Mouse (Mus musculus): Measurements from ENCODE around the gene Cnnm2.

Gene Cnnm2

DNA sequence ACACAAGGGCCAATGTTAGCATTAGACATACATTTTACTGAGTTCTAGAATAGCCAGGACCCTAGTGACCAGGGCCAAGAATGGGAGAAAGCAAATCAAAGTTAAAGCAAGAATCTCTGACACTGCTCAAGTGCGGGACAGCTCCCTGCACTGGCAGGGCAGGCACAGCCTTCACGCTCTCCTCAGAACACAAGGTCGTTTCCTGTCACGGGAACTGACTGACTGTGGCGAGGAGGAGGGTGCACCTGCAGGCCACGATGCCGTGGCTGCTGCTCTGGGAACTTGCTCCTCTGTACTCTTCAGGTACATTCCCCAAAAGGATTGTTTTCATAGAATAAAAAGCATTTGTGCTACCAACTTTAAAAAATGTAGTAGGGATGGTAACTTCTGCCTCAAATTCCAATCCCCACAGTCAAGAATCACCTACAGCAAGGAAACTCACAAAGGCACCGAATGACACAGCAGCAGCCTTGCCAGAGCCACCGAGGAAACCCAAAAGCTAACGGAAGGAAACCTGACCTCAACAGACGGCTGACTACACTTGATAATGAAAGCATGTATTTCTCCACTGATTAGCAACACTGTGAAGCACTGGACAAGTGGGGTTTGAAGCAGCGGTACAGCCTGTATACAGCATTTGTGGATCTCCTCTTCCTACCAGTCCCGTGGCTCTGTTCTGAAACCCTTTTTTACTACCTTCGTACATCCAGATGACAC lies 126.6 kb downstream of the Cnnm2 start:
- DNase-seq (ENCODE audit: low spot score) = no peak

DNA sequence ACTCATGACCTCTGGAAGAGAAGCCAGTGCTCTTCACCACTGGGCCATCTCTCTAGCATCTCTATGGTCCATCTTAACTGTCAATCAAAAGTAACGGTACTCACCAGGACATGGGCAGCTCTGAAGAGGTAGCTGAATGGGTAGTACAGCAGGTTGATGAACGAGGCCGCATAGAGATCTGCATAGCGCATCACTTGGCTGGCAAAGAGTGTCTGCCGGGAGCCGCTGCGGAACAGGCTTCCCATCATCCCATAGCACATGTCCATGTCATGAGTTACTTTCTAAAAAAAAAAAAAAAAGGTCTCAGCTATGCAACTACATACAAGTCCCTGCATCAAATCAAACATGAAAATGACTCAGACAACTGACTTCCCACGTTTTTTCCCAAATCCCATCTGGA lies 128.3 kb downstream of the Cnnm2 start:
- DNase-seq (ENCODE audit: low spot score) = no peak

DNA sequence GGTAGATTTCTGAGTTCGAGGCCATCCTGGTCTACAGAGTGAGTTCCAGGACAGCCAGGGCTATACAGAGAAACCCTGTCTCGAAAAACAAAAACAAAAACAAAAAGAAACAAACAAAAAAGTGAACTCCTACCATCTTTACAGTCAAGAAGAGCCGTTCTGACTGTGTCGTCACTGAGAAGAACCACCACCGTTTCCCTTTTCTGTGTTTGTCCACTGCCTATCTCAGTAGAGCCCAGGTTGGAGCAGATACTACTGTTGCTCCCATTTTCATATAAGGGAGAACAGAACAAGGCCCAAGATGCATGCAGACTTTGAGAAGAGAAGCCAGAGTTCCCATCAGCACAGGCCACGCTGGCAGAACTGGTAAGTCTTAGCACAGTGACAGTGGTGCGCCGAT lies 129.3 kb downstream of the Cnnm2 start:
- DNase-seq (ENCODE audit: low spot score) = no peak

DNA sequence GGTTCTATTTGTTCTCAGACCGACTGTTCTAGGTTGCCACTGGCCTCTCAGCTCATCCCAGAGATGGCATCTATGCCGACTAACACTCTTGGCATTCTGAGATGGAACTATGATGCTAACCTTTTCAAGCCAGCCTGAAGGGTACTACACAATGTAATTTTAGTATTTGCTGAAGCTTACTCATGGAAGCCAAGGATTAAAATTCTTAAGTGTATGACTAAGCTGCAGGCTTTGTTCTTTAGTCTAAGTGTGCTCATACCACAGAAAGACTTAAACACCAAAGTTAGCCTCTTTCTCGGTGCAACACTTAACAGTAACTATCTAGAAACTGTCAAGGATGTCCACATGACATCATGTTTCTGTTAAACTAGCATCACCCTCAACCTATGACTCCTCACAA lies 131.5 kb downstream of the Cnnm2 start:
- no peak for DNase-seq (ENCODE audit: low spot score)

DNA sequence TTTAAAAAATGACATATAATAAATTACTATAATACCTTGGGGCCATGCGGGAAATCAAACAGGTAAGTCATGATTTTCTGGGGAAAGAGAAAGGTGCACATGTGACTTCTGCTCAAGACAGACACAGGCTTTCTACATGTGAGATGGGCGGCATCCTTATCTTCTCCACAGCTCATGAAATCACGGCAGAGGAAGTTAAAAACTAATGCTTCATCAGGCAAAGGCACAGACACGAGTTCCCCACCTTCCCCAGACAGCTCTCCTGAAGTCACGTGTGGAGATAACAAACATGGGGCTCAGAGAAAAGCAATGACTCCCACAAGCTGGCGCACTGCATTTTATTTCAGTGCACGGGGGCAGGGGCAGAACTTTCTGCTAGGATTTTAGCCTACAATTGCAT lies 132.1 kb downstream of the Cnnm2 start:
- no peak for DNase-seq (ENCODE audit: low spot score)

DNA sequence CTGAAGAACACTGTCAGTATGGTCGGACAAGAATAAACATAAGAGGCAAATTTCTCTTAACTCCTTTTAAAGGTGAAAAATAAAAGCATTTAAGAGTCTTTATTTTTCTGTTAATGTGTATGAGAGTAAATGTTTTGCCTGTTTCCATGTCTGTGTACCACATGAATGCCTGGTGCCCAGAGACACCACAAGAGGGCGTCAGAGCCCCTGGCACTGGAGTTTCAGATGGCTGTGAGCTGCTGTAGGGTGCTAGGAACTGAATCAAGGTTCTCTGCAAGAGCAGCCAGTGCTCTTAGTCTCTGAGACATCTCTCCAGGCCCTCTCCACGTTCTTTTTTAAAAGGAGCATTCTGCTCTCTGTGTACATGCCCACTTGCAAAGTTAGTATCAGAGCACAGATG lies 135.7 kb downstream of the Cnnm2 start:
- DNase-seq (ENCODE audit: low spot score) = no peak

DNA sequence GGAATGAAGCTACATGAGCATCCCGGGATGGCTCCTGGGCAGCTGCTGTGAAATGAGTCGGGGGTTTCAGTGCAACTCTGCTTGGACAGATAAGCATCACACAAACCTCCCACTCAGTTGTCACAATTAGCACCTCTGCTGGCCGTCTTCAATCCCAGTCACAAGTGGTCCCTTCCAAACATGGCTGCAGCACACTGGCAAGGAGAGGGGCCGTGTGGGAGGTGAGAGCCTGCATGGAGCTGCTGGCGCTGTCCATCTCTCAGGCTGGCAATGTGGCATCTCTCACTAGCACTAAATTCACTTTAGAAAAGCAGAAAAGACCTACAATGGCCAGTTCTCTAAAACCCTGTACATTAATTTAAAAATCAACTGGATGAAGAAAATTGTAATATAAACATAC lies 136.8 kb downstream of the Cnnm2 start:
- no peak for DNase-seq (ENCODE audit: low spot score)

DNA sequence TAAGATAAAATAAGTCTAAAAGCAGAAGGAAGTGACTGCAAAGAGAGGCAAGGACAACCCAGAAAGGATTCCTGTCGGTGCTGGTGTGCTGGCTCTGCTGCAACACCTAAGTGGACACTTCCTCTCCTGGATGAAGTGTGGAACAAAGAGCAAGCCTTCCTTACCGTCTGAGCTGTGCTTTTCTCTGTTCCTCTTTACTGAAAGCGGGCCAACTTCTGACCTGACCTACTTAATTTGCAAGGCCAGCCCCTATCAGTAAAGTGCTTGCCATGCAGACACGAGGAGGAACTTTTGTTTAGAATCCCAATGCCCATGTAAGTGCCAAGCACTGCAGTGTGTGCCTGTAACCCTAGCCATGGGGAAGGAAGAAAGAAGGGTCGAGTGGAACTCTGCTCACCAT lies 137.9 kb downstream of the Cnnm2 start:
- no peak for DNase-seq (ENCODE audit: low spot score)

DNA sequence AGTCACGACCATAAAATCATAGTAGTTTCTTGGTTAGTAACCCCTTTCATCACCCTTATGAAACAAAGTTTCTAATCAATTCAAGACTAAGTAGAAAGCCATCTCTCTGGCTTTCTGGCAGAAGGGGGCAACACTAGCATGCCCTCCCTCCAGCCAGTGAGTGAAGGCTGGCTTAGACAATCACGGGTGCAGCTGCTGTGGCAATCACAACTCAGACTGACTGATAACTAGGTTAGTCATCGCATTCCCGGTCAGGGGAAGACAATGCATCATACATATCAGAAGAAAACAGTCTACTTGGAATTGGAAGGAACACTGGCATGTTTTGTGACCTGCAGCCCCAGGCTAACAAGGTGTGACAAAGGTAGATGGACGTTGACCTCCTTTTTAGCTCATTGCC lies 138.5 kb downstream of the Cnnm2 start:
- DNase-seq (ENCODE audit: low spot score) = no peak

DNA sequence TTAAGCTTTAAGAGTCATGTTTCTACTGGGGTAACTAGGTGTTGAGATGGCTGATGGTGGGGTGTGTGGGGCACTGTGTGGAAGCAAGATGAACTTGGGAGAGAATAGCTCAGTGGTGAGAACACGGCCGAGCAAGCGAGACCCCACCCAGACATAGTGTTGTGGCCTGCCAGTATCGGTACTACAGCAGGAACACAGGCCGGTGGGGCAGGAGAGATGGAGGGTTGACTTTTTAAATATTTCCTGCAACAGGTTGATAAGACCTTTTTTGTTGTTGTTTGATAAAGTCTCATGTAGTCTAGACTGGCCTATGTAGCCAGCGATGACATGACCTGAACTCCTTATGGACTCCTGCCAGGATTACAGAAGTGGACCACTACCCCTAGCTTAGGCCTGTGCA lies 139.4 kb downstream of the Cnnm2 start:
- DNase-seq (ENCODE audit: low spot score) = no peak

DNA sequence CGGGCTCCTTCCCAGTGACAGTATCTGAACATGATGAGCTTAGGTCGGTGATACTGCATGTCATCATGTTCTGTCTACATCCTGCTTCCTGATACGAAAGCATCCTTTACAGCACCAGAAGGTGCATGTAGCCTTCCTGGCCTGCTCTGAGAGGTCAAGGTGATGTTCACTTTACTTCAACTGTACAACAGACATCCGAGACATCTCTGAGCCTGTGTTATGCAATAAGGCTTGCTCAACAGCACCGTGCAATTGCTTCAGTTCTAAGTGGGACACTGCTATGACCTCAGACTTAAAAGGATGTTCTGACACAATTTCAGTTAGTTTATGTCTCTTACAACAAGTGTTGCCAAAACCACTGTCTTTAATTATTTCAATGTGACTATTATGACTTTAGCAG lies 139.9 kb downstream of the Cnnm2 start:
- DNase-seq (ENCODE audit: low spot score) = no peak

DNA sequence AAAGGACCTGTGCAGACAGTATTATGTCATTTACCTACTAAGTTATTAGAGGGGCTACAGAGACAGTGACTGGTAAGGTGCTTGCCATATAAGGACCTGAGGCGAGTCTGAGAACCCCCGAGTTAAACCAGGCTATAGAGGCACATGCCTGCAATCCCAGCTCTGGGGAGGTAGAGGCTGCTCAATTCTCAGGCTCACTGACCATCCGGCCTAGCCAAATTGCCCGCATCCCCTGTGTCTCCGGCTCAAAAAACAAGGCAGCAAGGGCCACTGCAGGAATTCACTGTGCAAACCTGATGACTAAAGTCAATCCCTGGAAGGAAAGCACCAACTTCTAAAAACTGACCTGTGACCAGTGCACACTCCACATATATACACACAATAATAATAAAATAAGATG lies 142.0 kb downstream of the Cnnm2 start:
- DNase-seq (ENCODE audit: low spot score) = no peak

DNA sequence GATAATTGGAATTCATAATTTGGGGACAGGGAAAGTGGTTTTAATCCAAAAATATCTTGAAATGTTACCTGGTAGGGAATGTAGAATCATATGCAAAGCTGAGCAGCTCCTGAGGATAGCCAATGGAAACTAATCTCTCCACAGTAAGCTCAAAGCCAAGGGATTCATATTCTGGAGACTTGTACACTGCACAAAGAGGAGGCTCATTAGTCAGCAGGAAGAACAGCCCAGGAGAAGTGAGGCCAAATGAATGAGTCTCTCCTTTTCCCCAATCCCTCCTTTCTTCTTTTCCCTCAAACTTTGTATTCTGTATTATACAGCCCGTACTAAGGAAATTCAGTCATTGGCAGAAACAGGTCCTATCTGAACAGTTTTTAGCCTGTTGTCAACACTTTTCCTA lies 143.5 kb downstream of the Cnnm2 start:
- no peak for DNase-seq (ENCODE audit: low spot score)

DNA sequence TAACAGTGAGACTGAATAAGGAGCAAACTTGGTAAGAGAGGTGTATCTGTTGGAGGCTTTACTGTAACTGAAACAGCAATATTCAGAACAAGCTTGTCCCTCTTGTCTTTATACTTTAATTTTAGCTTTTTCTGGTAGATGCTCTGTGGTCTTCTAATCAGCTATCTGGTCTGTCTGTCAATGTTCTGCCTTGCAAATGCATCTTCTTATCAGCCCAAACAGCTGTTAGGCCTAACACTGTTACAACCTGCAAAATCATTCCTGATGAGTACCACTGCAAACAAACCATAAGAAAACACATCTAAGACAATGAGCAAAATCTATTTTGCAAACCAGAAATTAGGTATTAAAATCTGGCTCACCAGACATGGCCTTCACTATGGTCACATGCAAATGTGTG lies 144.0 kb downstream of the Cnnm2 start:
- no peak for DNase-seq (ENCODE audit: low spot score)

DNA sequence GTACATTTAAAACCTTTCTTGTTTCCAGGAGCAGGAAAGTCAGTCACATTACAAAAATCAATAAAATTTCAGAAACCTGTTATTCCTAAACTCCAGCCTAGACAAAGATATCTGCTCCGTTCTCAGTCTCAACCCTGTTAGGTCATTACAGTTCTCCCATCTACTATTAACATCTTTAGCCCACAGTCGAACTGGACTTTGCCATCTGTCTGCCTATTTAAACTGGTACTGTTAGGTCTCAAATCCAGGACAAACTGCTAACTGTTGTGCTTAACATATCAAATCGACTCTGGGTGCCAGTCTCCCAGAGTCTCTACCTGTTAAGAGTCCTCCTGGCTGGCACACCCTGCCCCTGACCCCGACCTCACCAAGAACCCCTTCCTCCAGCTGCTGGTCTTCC lies 144.6 kb downstream of the Cnnm2 start:
- no peak for DNase-seq (ENCODE audit: low spot score)

DNA sequence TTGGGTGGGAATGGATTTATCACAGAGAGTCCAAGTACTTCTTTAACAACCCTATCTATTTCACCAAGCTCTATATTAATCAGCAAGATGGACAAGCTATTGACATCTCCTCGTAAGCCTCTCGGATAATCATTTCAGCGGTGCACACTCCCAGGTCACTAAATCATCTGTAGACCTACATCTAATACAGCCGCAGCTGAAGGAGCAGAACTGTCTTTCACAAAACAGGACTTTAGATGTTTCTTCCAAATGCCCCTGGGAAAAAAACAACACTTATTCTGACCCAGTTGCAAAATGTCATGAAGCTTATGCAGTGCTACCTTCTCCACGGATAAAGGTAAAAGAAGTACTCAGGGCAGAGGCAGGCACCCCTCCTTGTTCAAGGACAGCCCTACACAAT lies 146.8 kb downstream of the Cnnm2 start:
- DNase-seq (ENCODE audit: low spot score) = no peak

DNA sequence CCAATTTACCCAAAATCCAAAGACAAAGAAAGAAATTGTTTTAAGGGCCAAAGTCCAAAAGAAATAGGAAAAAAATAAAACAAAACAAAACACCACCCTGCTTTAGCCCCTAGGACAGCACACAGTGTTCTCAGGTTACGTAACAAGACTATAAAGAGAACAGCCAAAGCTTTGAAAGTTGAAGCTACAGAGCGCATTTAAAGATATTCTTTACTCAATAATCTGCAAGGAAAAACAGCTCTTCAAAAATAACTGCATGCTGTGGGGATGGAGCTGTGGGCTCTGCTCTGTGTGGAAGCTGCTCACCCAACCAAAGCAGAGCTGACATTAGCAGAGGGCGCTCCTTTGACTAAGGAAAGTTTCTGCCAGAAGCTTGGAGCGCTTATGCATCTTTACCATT lies 147.6 kb downstream of the Cnnm2 start:
- DNase-seq (ENCODE audit: low spot score) = no peak

DNA sequence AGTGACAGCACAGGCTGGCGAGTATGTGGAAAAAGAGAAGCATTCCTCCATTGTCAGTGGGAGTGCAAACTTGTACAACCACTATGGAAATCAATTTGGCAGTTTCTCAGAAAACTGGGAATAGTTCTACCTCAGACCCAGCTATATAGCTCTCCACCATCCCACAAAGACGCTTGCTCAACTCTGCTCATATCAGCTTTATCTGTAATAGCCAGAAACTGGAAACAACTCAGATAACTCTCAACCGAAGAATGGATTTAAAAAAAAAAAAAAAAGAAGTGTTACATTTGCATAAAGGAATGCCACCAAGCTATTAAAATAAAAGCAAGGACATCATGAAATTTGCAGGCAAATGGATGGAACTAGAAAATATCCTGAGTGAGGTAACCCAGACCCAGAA lies 150.1 kb downstream of the Cnnm2 start:
- no peak for DNase-seq (ENCODE audit: low spot score)

DNA sequence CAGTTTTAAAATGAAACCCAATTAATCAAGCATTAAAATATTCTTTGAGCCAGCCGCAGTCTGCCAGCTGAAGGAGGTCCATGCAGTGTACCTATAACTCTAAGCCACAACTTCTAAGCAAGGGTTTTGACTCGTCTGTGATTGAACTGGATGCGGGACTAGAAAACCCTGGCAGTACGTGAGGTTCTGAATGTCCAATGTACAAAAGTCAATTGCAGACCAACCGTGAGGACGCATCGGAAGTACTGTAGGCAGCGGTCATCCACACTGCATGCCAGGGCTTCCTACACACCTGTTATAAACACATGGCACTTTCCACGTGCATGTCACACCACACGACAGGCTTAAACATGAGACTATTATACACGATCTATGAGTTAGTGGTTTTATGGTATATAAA lies 152.2 kb downstream of the Cnnm2 start:
- no peak for DNase-seq (ENCODE audit: low spot score)

DNA sequence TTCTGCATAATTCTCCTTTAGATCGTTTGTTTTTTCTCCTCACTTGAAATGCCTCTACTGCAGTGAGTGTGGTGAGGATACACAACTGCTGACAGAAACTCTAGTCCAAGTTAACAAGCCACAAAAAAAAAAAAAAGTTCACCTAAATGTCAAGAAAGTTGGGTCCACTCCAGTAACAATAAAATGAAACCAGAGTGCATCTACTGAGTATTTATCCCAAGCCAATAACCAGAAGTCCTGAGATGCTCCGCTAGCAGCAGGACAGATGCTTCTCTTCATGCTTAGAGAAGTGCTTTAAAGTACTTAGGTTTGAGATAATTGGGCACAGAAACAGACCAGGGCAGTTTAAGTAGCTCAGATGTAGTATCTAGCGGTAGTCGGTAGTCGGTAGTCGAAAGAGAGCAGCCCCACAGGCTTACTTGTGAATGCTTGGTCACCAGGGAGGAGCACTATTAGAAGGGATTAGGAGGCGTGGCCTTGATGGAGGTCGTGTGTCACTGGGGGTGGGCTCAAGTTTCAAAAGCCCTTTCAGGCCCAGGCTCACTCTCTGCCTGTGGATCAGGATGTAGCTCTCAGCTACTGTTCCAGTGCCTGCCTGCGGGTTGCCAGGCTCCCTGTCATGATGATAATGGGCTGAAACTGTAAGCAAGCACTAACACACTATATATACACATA lies 154.1 kb downstream of the Cnnm2 start:
- no peak for DNase-seq (ENCODE audit: low spot score)

DNA sequence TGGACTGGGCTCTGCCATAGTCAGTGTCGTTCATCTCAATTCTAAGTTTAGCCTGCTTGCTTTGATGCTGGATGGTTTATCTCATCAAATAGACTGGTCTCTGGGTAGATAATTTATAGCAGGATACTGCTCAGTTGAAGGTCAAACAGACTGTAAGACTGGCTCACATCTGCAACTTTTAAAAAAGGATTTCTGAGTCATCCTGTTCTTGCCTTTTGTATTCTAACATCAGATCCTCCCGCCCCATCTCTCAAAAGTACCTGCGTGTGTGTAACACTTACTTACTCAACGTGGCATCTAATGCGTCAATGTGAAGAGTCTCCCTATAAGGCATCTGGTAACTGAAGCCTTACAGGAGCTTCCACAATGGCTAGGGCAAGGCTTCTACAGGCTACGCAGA lies 159.2 kb downstream of the Cnnm2 start:
- no peak for DNase-seq (ENCODE audit: low spot score)

DNA sequence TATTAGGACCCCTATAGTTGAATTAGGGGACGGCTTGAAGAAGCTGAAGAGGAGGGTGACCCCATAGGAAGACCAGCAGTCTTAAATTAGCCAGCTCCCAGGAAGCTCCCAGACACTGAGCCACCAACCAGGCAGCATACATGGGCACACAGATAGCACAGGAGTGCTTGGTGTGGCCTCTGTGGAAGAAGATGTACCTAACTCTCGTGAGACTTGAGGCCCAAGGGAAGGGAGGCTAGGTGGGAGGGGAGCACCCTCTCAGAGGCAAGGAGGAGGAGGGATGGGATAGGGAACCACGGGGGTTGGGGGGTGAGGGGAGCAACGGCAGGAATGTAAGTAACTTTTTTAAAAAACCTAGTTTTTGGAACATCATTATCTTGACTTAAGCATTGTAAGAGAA lies 165.0 kb downstream of the Cnnm2 start:
- no peak for DNase-seq (ENCODE audit: low spot score)

DNA sequence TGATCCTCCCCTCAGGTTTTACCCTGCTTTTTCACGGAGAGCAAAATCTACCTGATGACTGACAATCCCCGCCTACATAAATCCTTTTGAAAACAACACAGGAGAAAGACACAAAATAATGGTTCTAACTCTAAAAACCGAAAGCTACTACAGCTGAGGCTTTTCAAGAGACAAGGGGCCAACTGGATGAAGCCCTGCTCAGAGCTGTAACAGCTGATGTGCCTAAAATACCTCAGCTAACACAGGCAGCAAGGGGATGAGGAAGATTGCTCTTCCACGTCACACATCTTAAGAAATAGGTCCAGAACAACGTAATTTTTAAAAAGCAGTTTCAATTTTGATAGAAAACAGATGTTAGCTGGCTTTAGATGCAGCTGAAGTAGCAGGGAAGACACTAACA lies 165.6 kb downstream of the Cnnm2 start:
- DNase-seq (ENCODE audit: low spot score) = no peak

DNA sequence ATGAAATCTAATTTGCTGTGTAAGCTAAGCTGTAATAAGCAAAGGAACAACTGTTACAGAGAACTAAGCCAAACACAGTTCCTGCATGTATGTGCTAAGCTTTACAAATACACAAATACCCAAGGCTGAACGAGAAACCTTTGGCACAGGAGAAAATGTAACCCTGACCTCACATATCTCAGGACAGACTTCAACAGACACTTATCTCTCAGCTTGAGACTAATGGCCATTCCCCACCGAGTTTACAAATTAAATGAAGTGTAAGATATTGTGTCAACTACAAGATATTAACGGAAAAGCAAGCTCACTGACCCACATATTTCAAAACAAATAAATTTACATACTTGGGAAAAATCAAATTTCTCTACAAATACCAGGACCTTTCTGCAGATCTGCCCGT lies 166.7 kb downstream of the Cnnm2 start:
- no peak for DNase-seq (ENCODE audit: low spot score)
